Mouse (Mus musculus) CH12.LX (cell line): ENCODE results near the gene Rims1. TPM values are rescaled to one million over a fixed set of nuclear protein-coding genes. Genes with fewer than 3 reads are reported as not detected.

Experiments
- DNase-seq: peaks from one replicate; pipeline ENCODE4 v3.0.0-alpha.2; 2013; ENCODE audit errors: extremely low read depth
- H3K27ac ChIP-seq: 2 replicates; pipeline ENCODE4 v1.5.1; 2012; ENCODE audit warnings: low read depth, mild to moderate bottlenecking, control low read depth, moderate library complexity; ENCODE audit not compliant: insufficient read depth
- H3K27me3 ChIP-seq: replicated peaks from 2 replicates; pipeline ENCODE3; 2012; ENCODE audit warnings: inconsistent platforms
- H3K36me3 ChIP-seq, 2 experiments: replicated peaks in 1 of 2; 2 replicates each; pipeline versions ENCODE3 to v1.6.1; 2012; ENCODE audit warnings: inconsistent platforms in 1 of 2, low read length in 1 of 2, mild to moderate bottlenecking in 1 of 2, mixed read lengths in 1 of 2, moderate library complexity in 1 of 2; ENCODE audit not compliant: control insufficient read depth in 1 of 2, insufficient read depth in 1 of 2
- H3K4me1 ChIP-seq, 2 experiments: 2 replicates each; pipeline ENCODE4 v1.6.1; 2012; ENCODE audit warnings: inconsistent platforms in 1 of 2, moderate library complexity in 1 of 2; ENCODE audit not compliant: insufficient read depth in 2 of 2, control insufficient read depth in 1 of 2
- H3K4me2 ChIP-seq: 2 replicates; pipeline ENCODE4 v1.6.1; 2012; ENCODE audit warnings: low read depth, mild to moderate bottlenecking, control low read depth; ENCODE audit not compliant: poor library complexity, insufficient read depth, severe bottlenecking
- H3K4me3 ChIP-seq, 3 experiments: fragments of 150-350 bp in 1 of 3; sonication (generic) in 1 of 3; replicated peaks in 1 of 3; 2 replicates each; pipeline versions ENCODE3 to v1.5.1; 2011 to 2012; ENCODE audit warnings: low read depth in 2 of 3, low read length in 2 of 3, mild to moderate bottlenecking in 2 of 3, moderate library complexity in 2 of 3, control low read depth in 1 of 3, improper control_type of control experiment in 1 of 3, inconsistent platforms in 1 of 3, mixed read lengths in 1 of 3; ENCODE audit not compliant: poor library complexity in 1 of 3
- H3K79me2 ChIP-seq: replicated peaks from 2 replicates; pipeline ENCODE4 v1.6.1; 2012; ENCODE audit warnings: mild to moderate bottlenecking, moderate library complexity; ENCODE audit not compliant: control insufficient read depth, poor library complexity, insufficient read depth, severe bottlenecking; ENCODE audit errors: extremely low read depth
- H3K9ac ChIP-seq: 2 replicates; pipeline ENCODE4 v1.6.1; 2012; ENCODE audit warnings: low read depth, mild to moderate bottlenecking, control low read depth, moderate library complexity; ENCODE audit not compliant: insufficient read depth
- H3K9me3 ChIP-seq: replicated peaks from 2 replicates; pipeline ENCODE3; 2012; ENCODE audit warnings: low read length, inconsistent platforms, mixed read lengths
- BHLHE40 ChIP-seq: IDR thresholded peaks from 2 replicates; pipeline ENCODE4 v1.6.1; 2011; ENCODE audit warnings: mild to moderate bottlenecking, low read depth, low read length, improper control_type of control experiment
- CHD2 ChIP-seq: IDR thresholded peaks from 2 replicates; pipeline ENCODE4 v1.6.1; 2011; ENCODE audit warnings: low read length, improper control_type of control experiment
- CTCF ChIP-seq, 2 experiments: IDR thresholded peaks in 1 of 2; conservative IDR thresholded peaks in 1 of 2; 2 replicates each; pipeline ENCODE4 v1.5.1; 2011 to 2012; ENCODE audit warnings: low read depth in 2 of 2, low read length in 2 of 2, improper control_type of control experiment in 1 of 2, inconsistent platforms in 1 of 2, mild to moderate bottlenecking in 1 of 2, moderate library complexity in 1 of 2
- EP300 ChIP-seq: IDR thresholded peaks from 2 replicates; pipeline ENCODE4 v1.6.1; 2011; ENCODE audit warnings: low read length, improper control_type of control experiment
- ETS1 ChIP-seq: conservative IDR thresholded peaks from 2 replicates; pipeline ENCODE4 v1.6.1; 2012; ENCODE audit warnings: low read depth, mild to moderate bottlenecking, inconsistent platforms, low read length, improper control_type of control experiment, moderate library complexity
- HCFC1 ChIP-seq: IDR thresholded peaks from 2 replicates; pipeline ENCODE4 v1.6.1; 2012; ENCODE audit warnings: low read depth, mild to moderate bottlenecking, inconsistent platforms, low read length, improper control_type of control experiment
- MAFK ChIP-seq: IDR thresholded peaks from 2 replicates; pipeline ENCODE4 v1.6.1; 2011; ENCODE audit warnings: low read length, improper control_type of control experiment; ENCODE audit not compliant: insufficient replicate concordance
- MAZ ChIP-seq: IDR thresholded peaks from 2 replicates; pipeline ENCODE4 v1.6.1; 2012; ENCODE audit warnings: low read depth, mild to moderate bottlenecking, inconsistent platforms, low read length, improper control_type of control experiment, moderate library complexity
- MEF2A ChIP-seq: IDR thresholded peaks from 2 replicates; pipeline ENCODE4 v1.6.1; 2014; ENCODE audit warnings: low read depth, mild to moderate bottlenecking, inconsistent platforms, low read length, improper control_type of control experiment, borderline replicate concordance
- MXI1 ChIP-seq: IDR thresholded peaks from 2 replicates; pipeline ENCODE4 v1.6.1; 2011; ENCODE audit warnings: mild to moderate bottlenecking, low read depth, low read length, improper control_type of control experiment
- PAX5 ChIP-seq: IDR thresholded peaks from 2 replicates; pipeline ENCODE4 v1.6.1; 2012; ENCODE audit warnings: low read length, inconsistent platforms, mixed read lengths
- POLR2A ChIP-seq: IDR thresholded peaks from 2 replicates; pipeline ENCODE4 v1.6.1; 2011; ENCODE audit warnings: low read depth, mild to moderate bottlenecking, improper control_type of control experiment, low read length
- POLR2AphosphoS2 ChIP-seq: IDR thresholded peaks from 2 replicates; pipeline ENCODE4 v1.6.1; 2011; ENCODE audit warnings: low read depth, low read length, improper control_type of control experiment
- RAD21 ChIP-seq: IDR thresholded peaks from 2 replicates; pipeline ENCODE4 v1.6.1; 2011; ENCODE audit warnings: low read depth, mild to moderate bottlenecking, low read length, improper control_type of control experiment, moderate library complexity
- SMC3 ChIP-seq: IDR thresholded peaks from 2 replicates; pipeline ENCODE4 v1.6.1; 2011; ENCODE audit warnings: low read depth, low read length, improper control_type of control experiment
- USF2 ChIP-seq: conservative IDR thresholded peaks from 2 replicates; pipeline ENCODE4 v1.6.1; 2011; ENCODE audit warnings: low read depth, low read length, improper control_type of control experiment
- ZMIZ1 ChIP-seq: IDR thresholded peaks from 2 replicates; pipeline ENCODE4 v1.6.1; 2012; ENCODE audit warnings: low read depth, mild to moderate bottlenecking, inconsistent platforms, low read length, improper control_type of control experiment
- ZNF384 ChIP-seq: IDR thresholded peaks from 2 replicates; pipeline ENCODE4 v1.6.1; 2012; ENCODE audit warnings: low read depth, low read length, improper control_type of control experiment, inconsistent platforms
- dilution Hi-C: fragments of 300-500 bp; cut with MboI; formaldehyde crosslinking; loops from 2 replicates; pipeline ENCODE4 v1.14.3; 2020; ENCODE audit warnings: low sequenced_read_pairs; ENCODE audit not compliant: extremely low pct_unique_long_range_greater_than_20kb, extremely low pct_ligation_motif_present
- in situ Hi-C: fragments of 300-500 bp; cut with MboI; formaldehyde crosslinking; loops from 3 replicates; pipeline ENCODE4 v1.14.3; 2019; ENCODE audit warnings: low sequenced_read_pairs, low pct_ligation_motif_present, low pct_unique_long_range_greater_than_20kb, mixed read lengths
- polyA plus RNA-seq: library from polyadenylated mRNA; unstranded; fragments of >175 nt; gene quantifications from 2 replicates; pipeline ENCODE4 v1.2.1, GENCODE M21; 2012; ENCODE audit warnings: low read depth; ENCODE audit not compliant: insufficient read length
- total RNA-seq, 2 experiments: library from RNA; depleted of rRNA; stranded (reverse); fragments of 300-350 nt in 1 of 2; fragments of >200 nt in 1 of 2; gene quantifications; 2 replicates each; pipeline ENCODE4 v1.2.3; 2012 to 2014

Gene Rims1
- total and polyA plus RNA-seq, 3 experiments, result not detected

- H3K79me2 ChIP-seq, result no peaks in the 10 kb centered on the region
- no peaks in the 10 kb centered on the region for H3K27me3 ChIP-seq
- H3K9me3 ChIP-seq, result no peaks in the 10 kb centered on the region
- H3K36me3 ChIP-seq, result no peaks in the 10 kb centered on the region
- H3K4me3 ChIP-seq, result no peak overlapping the region
- H3K4me1 ChIP-seq, result peaks cover 0 to 13% of the 10 kb centered on the region in 2 experiments; a peak in 2 of 4 replicates
- no peak overlapping the region for H3K27ac ChIP-seq
- H3K9ac ChIP-seq, result no peak overlapping the region
- H3K4me2 ChIP-seq, result no peak overlapping the region
- dilution Hi-C loops (no loop called here), in situ Hi-C loops (no loop called here)
- TF ChIP-seq SMC3 (no peak), BHLHE40 (no peak), POLR2A (no peak), CHD2 (no peak), PAX5 (no peak), EP300 (no peak), ETS1 (no peak), RAD21 (no peak), MXI1 (no peak), CTCF (conservative IDR thresholded peaks at IDR 0.05 in 1 of 2, IDR thresholded peaks at IDR 0.05 in 1 of 2; ENCODE audit: low read depth in 2 of 2, low read length in 2 of 2) (no peak), MEF2A (no peak), ZMIZ1 (no peak), USF2 (no peak), ZNF384 (no peak), POLR2AphosphoS2 (no peak), HCFC1 (no peak), MAFK (no peak), MAZ (no peak)
- DNase-seq, result no peak
Observed at GRCm38 (mm10) chr1:22737491-22737890, 68.3 kb downstream of the Rims1 start.

- Histone ChIP-seq H3K9me3 (no peaks in the 10 kb centered on the region), H3K4me2 (no peak overlapping the region), H3K9ac (no peak overlapping the region), H3K27me3 (no peaks in the 10 kb centered on the region), H3K4me1 (peaks cover 0 to 17% of the 10 kb centered on the region in 2 experiments; a peak in 2 of 4 replicates), H3K4me3 (no peak overlapping the region), H3K27ac (no peak overlapping the region), H3K79me2 (no peaks in the 10 kb centered on the region), H3K36me3 (no peaks in the 10 kb centered on the region)
- TF ChIP-seq MAFK (no peak), BHLHE40 (no peak), ZMIZ1 (no peak)
- in situ Hi-C loops (no loop called here), dilution Hi-C loops (no loop called here)
- peak; percentile 55 for DNase-seq
Observed at GRCm38 (mm10) chr1:22734429-22734828, 71.4 kb downstream of the Rims1 start.
